21 mouse cellular contexts compared by ENCODE assay signal in genomic region chr8:119428766-119429327, GRCm38 (mm10). TPM values are rescaled to one million over a fixed set of nuclear protein-coding genes. Genes with fewer than 3 reads are reported as not detected.
DNase-seq lines count a peak whose midpoint lies in the region; ATAC-seq and TF ChIP-seq lines count a peak whose summit lies in the region.
"Had no signal": no experiment of that assay in that cellular context is flagged by ENCODE, and none has a peak within 500 bp of the region (broad histone marks: within the 10 kb centered on the region; RNA-seq: fewer than 3 reads in every experiment).

No protein-coding gene starts in this region.

- no peaks in the 10 kb centered on the region for H3K79me2 ChIP-seq in liver, adult 2 months (ENCODE audit: control insufficient read depth, insufficient read depth, low read length)
- H3K79me2 ChIP-seq in C2C12 (ENCODE audit: control insufficient read depth, insufficient read depth) = no peaks in the 10 kb centered on the region

- TF ChIP-seq CTCF in liver, adult 2 months (IDR thresholded peaks at IDR 0.05; ENCODE audit: low read depth, low read length) = no peak
- no peak for TF ChIP-seq CTCF in C2C12 (IDR thresholded peaks at IDR 0.05; ENCODE audit: control insufficient read depth, insufficient read depth, insufficient read length)

- no peak for ATAC-seq in liver, embryonic 11.5 days (replicated peaks; ENCODE audit: low FRiP score)
- no peak for ATAC-seq in erythroblast, adult 5-6 weeks (replicated peaks; ENCODE audit: low FRiP score, poor library complexity, severe bottlenecking)
- ATAC-seq: forebrain, postnatal 0 days had no signal

- TF ChIP-seq POLR2A in liver, adult 2 months (IDR thresholded peaks at IDR 0.05; ENCODE audit: extremely low read depth, insufficient read depth, low read length) = no peak

- H3K4me3 ChIP-seq in liver, adult 2 months (ENCODE audit: insufficient read depth, low read depth, low read length) = no peak overlapping the region
- H3K4me3 ChIP-seq in liver, embryonic 11.5 days (ENCODE audit: low read depth, low read length) = no peak overlapping the region
- no peak overlapping the region for H3K4me3 ChIP-seq in C2C12 (ENCODE audit: insufficient read depth, poor library complexity, severe bottlenecking)
- H3K4me3 ChIP-seq: heart, embryonic 15.5 days; hindbrain, embryonic 15.5 days; limb, embryonic 12.5 days; midbrain, embryonic 12.5 days had no signal

- no peaks in the 10 kb centered on the region for H3K79me3 ChIP-seq in C2C12 (ENCODE audit: low read depth)

- H3K9ac ChIP-seq in liver, adult 2 months (ENCODE audit: low read depth, low read length) = peak overlapping the region; percentile 40
- no peak overlapping the region for H3K9ac ChIP-seq in liver, embryonic 11.5 days (ENCODE audit: low read depth, low read length)
- H3K9ac ChIP-seq: forebrain, postnatal 0 days; heart, embryonic 15.5 days; hindbrain, embryonic 15.5 days; limb, embryonic 12.5 days; midbrain, embryonic 12.5 days had no signal

- no peaks in the 10 kb centered on the region for H3K36me3 ChIP-seq in liver, adult 2 months (ENCODE audit: control insufficient read depth, insufficient read depth, low read length)
- no peaks in the 10 kb centered on the region for H3K36me3 ChIP-seq in liver, embryonic 11.5 days (ENCODE audit: control insufficient read depth, insufficient read depth, low read length)
- no peaks in the 10 kb centered on the region for H3K36me3 ChIP-seq in C2C12 (ENCODE audit: control insufficient read depth, insufficient read depth)
- H3K36me3 ChIP-seq: heart, embryonic 15.5 days; hindbrain, embryonic 15.5 days; limb, embryonic 12.5 days; midbrain, embryonic 12.5 days had no signal

- no peaks in the 10 kb centered on the region for H3K27me3 ChIP-seq in liver, adult 2 months (ENCODE audit: control insufficient read depth, insufficient read depth, low read length)
- H3K27me3 ChIP-seq in liver, embryonic 11.5 days (replicated peaks; ENCODE audit: control insufficient read depth, insufficient read depth, low read length) = no peaks in the 10 kb centered on the region
- no peaks in the 10 kb centered on the region for H3K27me3 ChIP-seq in C2C12 (ENCODE audit: control insufficient read depth, insufficient read depth, insufficient read length)
- H3K27me3 ChIP-seq: heart, embryonic 15.5 days; hindbrain, embryonic 15.5 days; limb, embryonic 12.5 days; midbrain, embryonic 12.5 days had no signal

- no peak overlapping the region for H3K4me2 ChIP-seq in liver, embryonic 11.5 days
- H3K4me2 ChIP-seq: heart, embryonic 15.5 days; hindbrain, embryonic 15.5 days; limb, embryonic 12.5 days; midbrain, embryonic 12.5 days had no signal

- DNase-seq in kidney, adult 11 months = peak; percentile 50
- DNase-seq in kidney, postnatal 4 days = no peak
- peak; percentile 87 for DNase-seq in liver, adult 2 months (ENCODE audit: extremely low read depth, low read depth, low spot score)
- no peak for DNase-seq in liver, embryonic 11.5 days (ENCODE audit: low spot score)
- DNase-seq in kidney, postnatal 36 days = peak; percentile 54 to 65
- DNase-seq in layer of hippocampus, postnatal 36 days = no peak
- DNase-seq: adrenal gland, adult 8-10 months; cerebellum, adult 18-20 months; forebrain, postnatal 0 days; gastrocnemius, postnatal 36 days; lung, postnatal 10 days had no signal

- peaks cover 69% of the 10 kb centered on the region for H3K4me1 ChIP-seq in liver, adult 2 months (ENCODE audit: control insufficient read depth, insufficient read depth, low read length)
- H3K4me1 ChIP-seq in liver, embryonic 11.5 days (replicated peaks; ENCODE audit: control insufficient read depth, insufficient read depth, low read length) = peaks cover 26% of the 10 kb centered on the region
- H3K4me1 ChIP-seq: hindbrain, embryonic 15.5 days; midbrain, embryonic 12.5 days had no signal

- peak overlapping the region; percentile 72 for H3K27ac ChIP-seq in liver, adult 2 months (replicated peaks; ENCODE audit: insufficient read depth, low read depth, low read length)
- H3K27ac ChIP-seq in liver, embryonic 11.5 days (ENCODE audit: low read depth, low read length) = no peak overlapping the region
- H3K27ac ChIP-seq: heart, embryonic 15.5 days; hindbrain, embryonic 15.5 days; limb, embryonic 12.5 days; midbrain, embryonic 12.5 days had no signal

- 29% methylated on average over 5 of the region's 5 CpGs for WGBS in liver, adult 2 months
- WGBS in liver, embryonic 11.5 days = 68% methylated on average over 5 of the region's 5 CpGs

- no peaks in the 10 kb centered on the region for H3K9me3 ChIP-seq in liver, embryonic 11.5 days (ENCODE audit: control insufficient read depth, low read length)
- H3K9me3 ChIP-seq: heart, embryonic 15.5 days; hindbrain, embryonic 15.5 days; limb, embryonic 12.5 days; midbrain, embryonic 12.5 days had no signal

- no peak overlapping the region for H3ac ChIP-seq in C2C12 (ENCODE audit: control insufficient read depth, insufficient read length, low read depth)

TF ChIP-seq in C2C12, 6 proteins besides CTCF, POLR2A, EP300 and RAD21:
- TF ChIP-seq FOSL1 (IDR thresholded peaks at IDR 0.05; ENCODE audit: insufficient read depth, low read length, poor library complexity, severe bottlenecking) (no peak), MYOD1 (IDR thresholded peaks at IDR 0.05; ENCODE audit: control insufficient read depth, insufficient read length, low read depth) (peak; percentile 46), USF1 (IDR thresholded peaks at IDR 0.05; ENCODE audit: low read depth) (no peak), MYOG (IDR thresholded peaks at IDR 0.05; ENCODE audit: control insufficient read depth, extremely low read depth, insufficient read length) (no peak), MAX (IDR thresholded peaks at IDR 0.05) (no peak), CEBPB (IDR thresholded peaks at IDR 0.05; ENCODE audit: low read depth) (no peak)

RNA-seq across cellular contexts. Expression of gene Osgin1, which starts 5.1 kb away (rescaled TPM):
- total RNA-seq in liver, adult 2 months (2014; rRNA removed) = 9.6 and 33.0 TPM in 2 replicates
- polyA plus RNA-seq in liver, adult 2 months (2012; rRNA removed) = 211 and 649 TPM in 2 replicates
- 15.6 and 17.9 TPM in 2 replicates for polyA plus RNA-seq in liver, embryonic 11.5 days (2014; fragmentation: Nextera tagmentation; extraction: Ambion mirVana)
- 18.1 TPM for polyA plus RNA-seq in C2C12 (2012; fragmentation: generic; extraction: Trizol)
- under 1 TPM in 1 of 2 experiments, not detected in 1; 0.56 TPM for total RNA-seq in layer of hippocampus, postnatal 36 days (2021)
- 1.7 TPM in 2 replicates for total RNA-seq in erythroblast, adult 5-6 weeks (2015; ENCODE audit: low replicate concordance)
- total RNA-seq in erythroblast, adult 5-6 weeks (2017; ENCODE audit: low replicate concordance) = 0.70 and 0.94 TPM in 2 replicates
- total RNA-seq: forebrain, postnatal 0 days had no signal

RNA-seq across cellular contexts. Expression of gene Necab2, which starts 17.7 kb away (rescaled TPM):
- 0.07 TPM in 1 of 2 replicates, not detected in the other for total RNA-seq in liver, adult 2 months (2014; rRNA removed)
- polyA plus RNA-seq in liver, adult 2 months (2012; rRNA removed) = 0.11 TPM in 1 of 2 replicates, not detected in the other
- polyA plus RNA-seq in liver, embryonic 11.5 days (2014; fragmentation: Nextera tagmentation; extraction: Ambion mirVana) = 0.95 and 1.1 TPM in 2 replicates
- not detected for polyA plus RNA-seq in C2C12 (2012; fragmentation: generic; extraction: Trizol)
- 100 to 1,000 TPM in 1 of 2 experiments, 10 to 100 TPM in 1; 94.4 to 116 TPM for total RNA-seq in layer of hippocampus, postnatal 36 days (2021)
- total RNA-seq in erythroblast, adult 5-6 weeks (2015; ENCODE audit: low replicate concordance) = not detected in 2 replicates
- total RNA-seq in erythroblast, adult 5-6 weeks (2017; ENCODE audit: low replicate concordance) = not detected in 2 replicates
- total RNA-seq: heart, adult 8-10 months; hematopoietic stem cell, adult 5-6 weeks; megakaryocyte progenitor cell, adult 5-6 weeks; neutrophil, adult 5-6 weeks had no signal

RNA-seq across cellular contexts. Expression of gene Mlycd, which starts 34.2 kb away (rescaled TPM):
- total RNA-seq in liver, adult 2 months (2014; rRNA removed) = 57.3 and 68.1 TPM in 2 replicates
- 112 and 115 TPM in 2 replicates for polyA plus RNA-seq in liver, adult 2 months (2012; rRNA removed)
- polyA plus RNA-seq in liver, embryonic 11.5 days (2014; fragmentation: Nextera tagmentation; extraction: Ambion mirVana) = 13.7 and 15.0 TPM in 2 replicates
- 7.5 TPM for polyA plus RNA-seq in C2C12 (2012; fragmentation: generic; extraction: Trizol)
- 10 to 100 TPM; 26.5 to 28.6 TPM for total RNA-seq in layer of hippocampus, postnatal 36 days (2021)
- total RNA-seq in erythroblast, adult 5-6 weeks (2015; ENCODE audit: low replicate concordance) = 2.7 TPM in 1 of 2 replicates, not detected in the other
- 1.3 and 1.8 TPM in 2 replicates for total RNA-seq in erythroblast, adult 5-6 weeks (2017; ENCODE audit: low replicate concordance)

Comparison
In these comparisons a context has a peak if more than half of its experiments do, and no peak if none do; other contexts are left out.
1. DNase-seq: peak in kidney, adult 11 months (single experiment), liver, adult 2 months (single experiment) and kidney, postnatal 36 days (2 of 2); none in kidney, postnatal 4 days (0 of 2), liver, embryonic 11.5 days (single experiment) and layer of hippocampus, postnatal 36 days (0 of 2).
2. RNA of gene Necab2, which starts 17.7 kb away (total RNA-seq): 94.4 to 116 TPM in layer of hippocampus, postnatal 36 days; 0.07 TPM in liver, adult 2 months and not detected in erythroblast, adult 5-6 weeks; every median in the first group is over 10 times any median in the second.
3. RNA of gene Mlycd, which starts 34.2 kb away (total RNA-seq): 57.3 to 68.1 TPM in liver, adult 2 months and 26.5 to 28.6 TPM in layer of hippocampus, postnatal 36 days; 1.3 to 2.7 TPM in erythroblast, adult 5-6 weeks; every median in the first group is over 4 times any median in the second.